Mouse (Mus musculus): ENCODE results near the gene Cd247.

Cd247 gene

DNA sequence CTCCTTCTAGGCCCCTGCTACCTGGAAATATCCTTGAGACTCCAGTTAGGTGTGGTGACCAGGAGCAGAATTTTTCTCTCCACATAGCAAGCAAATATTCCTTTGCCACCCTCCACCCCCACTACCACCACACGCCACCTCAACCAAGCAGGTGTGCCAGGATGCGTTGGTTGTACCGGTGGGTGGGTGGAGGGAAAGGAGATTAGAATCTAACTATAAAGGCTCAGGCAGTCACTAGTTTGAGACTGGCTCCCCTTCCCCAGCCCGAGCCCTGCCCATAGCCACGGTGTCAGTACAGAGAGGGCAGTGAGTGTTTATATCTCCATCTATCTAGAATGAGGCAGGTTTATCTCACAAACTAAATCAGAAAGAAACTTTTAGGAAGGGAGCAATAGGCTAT is 39.7 kb downstream of the Cd247 start:
- DNase-seq = no peak

DNA sequence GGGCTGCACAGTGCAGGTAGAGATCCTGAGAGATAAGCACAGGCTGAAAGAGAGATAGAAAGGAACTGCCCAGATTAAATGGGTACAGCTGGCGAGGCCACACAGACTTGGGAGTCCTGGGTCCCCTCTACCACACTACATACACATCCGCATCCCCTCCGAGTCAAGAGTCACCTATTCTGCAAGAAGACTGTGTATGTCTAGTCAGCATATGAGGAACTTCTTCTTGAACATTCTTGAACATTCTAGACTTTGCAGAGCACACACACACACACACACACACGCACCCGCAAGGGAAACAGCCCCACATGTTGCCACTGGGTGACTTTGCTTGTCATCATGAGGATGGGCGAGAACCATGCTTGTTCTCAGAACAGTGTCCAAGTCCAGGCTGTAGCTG is 40.1 kb downstream of the Cd247 start:
- DNase-seq = no peak

DNA sequence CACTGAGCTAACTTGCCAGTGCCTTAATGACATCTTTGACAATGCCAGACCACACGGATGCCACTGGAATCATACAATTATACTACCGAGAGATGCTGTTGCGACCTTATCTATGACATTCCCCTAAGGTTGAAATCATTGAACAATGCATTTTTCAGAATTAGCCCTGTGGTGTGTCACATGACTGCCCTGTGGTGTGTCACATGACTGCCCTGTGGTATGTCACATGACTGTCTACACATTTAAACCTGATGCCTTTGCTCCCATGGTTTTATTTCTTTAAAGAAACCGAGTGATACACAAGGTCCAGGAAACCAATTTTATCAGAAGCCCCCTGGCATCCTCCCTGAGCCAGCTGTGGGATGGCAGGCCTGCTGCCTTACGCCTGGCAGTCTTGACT is 41.4 kb downstream of the Cd247 start:
- no peak for DNase-seq

DNA sequence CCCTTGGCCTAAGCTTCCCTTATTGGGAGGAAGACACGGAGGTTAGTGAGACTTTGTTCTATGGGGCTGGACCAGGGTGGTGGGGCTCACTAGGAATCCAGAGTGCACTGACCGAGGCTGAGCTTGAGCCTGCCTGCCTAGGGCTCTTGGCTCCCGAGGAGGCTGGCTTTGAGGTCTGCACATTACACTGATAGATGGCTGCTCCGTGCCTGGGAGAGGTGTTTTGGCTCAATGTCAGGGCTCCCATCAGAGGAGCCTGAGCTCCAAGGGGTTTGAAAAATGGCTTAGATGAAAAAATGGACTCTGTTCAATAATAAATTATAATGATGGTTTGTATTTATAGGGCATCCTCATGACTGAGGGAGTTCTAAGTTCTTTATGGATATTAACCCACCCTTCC is 44.8 kb downstream of the Cd247 start:
- no peak for DNase-seq

DNA sequence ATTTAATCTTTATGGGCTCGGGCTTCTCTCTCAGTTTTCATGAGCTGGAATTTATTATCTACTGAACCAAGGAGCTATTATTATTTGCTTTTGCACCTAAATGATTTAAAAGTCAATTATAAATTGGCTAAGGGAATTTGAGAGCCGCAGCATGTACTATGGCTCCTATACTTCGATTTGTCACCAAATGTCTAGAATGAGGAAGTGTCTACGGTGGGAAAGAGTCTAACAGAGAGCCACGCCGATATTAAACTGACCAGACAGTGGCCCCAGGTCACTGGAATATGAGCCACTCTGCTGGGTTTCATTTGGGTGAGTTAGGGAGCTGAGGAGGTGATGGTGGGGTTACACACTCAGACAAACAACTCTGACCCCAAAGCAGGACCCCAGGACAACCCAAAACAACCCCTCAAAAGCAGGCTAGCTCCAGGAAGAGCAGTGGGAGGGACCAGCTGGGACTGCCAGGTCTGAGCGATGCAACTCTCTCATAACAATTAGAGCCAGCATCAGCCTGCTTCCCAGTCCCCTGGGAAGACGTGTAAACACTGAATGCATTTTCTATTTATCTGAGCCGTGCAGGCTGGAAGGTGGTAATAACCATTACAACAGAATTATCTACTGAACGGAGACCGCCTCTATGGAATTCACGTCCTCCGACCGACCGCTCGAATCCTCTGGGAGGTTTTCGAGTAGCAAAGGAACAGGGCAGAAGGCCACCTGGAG is 45.6 kb downstream of the Cd247 start:
- no peak for DNase-seq

DNA sequence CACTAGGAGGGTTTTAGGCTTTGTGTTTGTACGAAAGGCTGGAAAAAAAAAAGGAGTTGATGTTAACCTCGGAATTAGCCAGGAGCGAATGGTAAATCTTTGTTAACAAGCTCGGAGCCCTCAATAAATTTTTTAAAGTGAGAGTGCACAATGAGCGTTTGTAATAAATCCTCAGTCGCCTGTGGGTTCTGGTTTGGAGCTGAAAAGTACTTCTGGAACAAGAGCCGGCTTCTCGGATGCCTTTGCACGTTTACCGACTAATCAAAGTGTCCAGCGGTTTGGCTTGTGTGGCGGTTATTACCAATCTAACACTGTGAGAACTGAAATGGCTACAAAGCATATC is 46.1 kb downstream of the Cd247 start:
- no peak for DNase-seq

DNA sequence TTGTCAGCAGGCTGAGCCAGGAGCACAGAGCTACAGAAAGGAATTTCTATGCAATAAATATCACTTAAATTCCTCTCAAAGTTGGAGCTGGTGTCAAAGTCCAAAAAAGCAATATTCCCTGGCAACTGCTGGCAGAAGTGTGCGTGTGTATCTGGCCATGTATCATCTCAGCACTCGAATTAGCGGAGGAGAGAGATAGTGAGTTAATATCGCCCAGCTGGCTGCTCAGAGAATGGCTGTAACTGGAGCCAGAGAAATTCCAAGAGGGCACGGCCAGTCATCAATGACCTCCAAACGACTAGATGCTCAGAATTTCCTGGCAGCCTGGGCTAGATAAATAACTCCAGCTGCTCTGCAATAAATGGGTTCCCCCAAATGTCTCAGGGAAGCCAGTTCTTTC is 48.0 kb downstream of the Cd247 start:
- DNase-seq = no peak

DNA sequence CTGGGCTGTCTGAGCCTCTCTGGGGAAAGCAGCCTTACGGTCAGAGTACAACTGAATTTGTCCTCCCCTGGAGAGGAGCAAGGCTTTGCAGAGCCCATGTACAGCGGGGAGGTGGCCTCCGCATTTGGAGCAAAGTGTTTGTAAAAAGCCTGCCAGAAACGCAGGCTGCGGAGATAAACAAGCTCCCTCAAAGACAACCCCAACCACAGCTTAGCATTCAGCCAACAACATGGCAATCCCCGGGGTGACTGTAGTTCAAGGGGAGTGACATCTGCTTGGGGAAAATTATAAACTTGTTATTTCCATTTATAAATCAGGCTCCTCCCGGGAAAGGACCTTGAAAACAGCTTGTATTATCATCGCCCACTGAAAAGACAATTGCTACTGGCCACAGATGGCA is 49.1 kb downstream of the Cd247 start:
- no peak for DNase-seq

DNA sequence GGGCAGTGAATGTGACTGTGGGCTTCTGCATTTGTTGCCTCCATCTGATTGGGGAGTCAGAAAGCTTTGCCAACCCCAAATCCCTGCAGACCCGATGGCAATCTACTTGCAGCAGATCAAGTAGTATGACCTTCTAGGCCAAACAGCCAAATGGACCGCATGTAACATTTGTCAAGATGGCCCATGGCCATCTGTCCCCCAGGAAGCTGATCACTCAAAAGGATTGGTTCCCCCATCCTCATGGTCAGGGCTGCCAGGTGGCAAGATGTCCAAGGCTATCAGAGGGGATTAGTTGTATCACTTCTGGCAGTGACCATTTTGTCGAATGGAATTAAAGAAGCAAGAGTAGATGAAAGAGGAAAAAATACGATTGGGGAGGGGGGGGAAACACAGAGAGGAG is 50.7 kb downstream of the Cd247 start:
- DNase-seq = peak; percentile 76 to 78

DNA sequence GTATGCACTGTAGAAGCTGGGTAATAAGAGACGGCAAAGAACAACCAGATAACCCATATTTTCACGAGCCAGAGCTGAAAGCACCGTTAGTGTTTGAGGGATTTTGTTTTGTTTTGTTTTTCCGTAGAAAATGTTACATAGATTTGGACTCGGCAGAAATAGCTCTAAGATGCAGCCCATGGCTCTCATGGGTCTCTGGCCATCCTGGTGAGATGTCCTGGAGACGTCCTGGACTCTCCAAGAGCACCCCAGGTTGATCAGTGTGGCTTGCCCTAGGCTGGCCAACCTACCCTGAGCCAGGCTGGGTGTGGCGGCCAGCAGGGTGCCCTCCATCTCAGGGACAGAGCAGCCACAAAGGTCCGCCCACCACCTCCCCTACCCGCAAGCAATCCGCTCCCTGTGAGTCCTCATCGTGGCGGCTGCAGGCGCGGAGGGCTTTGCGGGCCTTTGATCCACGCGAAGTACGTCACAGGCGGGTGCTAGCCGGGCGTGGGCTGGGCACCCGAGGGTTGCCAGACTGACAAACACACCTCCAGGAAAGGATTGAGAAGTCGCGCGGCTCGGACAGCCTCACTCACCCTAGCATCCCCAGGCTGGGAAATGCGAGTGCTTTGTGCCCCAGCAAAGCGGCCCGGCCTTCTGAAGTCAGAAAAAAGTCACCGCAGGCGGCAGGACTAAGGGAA is 52.2 kb downstream of the Cd247 start:
- DNase-seq = no peak

DNA sequence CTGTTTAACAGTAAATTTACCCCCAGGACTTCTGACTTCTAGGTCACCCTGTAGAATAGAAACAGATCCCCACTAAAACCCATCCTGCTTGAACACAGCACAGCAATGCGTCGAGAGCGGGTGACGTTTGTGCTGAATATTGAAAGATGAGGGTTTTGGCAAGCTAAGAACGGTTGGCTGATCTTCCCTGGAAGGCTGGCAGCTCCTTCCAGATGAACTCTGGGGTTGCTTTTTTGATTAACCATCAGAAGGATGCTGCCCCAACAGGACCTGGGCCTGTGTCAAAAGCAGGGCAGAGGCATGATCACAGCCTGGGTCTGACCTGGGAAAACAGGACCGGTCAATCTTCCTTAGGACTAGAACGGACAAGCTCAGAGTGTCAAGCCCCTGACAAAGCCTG is 53.7 kb downstream of the Cd247 start:
- peak in 1 of 2 experiments; percentile 40 for DNase-seq

DNA sequence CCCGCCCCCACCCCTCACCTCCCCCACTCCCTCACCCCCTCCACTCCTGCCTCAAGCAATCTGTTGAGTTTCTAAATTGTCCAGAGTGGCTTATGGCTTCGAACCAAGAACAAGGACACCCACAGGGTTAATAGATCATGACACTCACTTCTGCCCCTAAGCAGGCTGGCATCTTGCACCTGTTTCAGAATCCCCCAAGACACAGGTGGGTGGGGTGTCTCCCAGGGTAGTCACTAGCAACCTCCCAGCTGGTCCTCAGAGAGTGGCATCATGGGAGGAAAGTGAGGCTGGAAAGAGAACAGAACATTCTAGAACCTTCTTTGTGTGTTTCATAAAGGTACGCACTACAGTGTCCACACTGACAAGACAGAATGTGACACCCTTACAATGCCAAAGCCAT is 55.1 kb downstream of the Cd247 start:
- peak in 1 of 2 experiments; percentile 27 for DNase-seq

DNA sequence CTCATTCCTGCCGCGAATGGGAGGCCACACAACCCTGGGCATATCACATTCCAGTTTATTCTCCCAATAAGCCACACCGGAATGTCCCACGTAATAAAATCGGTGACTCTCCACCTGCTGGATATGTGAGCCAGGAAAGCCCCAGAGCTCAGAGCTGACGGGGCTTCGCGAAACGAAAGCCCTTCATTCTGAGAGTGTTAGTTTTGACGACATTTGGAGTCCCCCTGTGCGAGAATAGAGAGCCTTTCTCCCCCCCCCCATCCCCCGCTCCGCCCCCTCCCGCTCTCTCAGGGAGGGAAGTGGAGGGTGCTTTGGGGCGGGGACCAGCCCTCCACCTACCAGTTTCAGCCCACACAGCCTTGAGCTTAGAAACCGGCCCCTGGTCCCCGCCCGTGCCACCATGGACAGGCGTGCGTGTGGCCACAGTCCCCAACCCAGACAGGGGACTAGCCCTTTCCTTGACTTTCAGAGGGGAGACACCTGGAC is 56.0 kb downstream of the Cd247 start:
- no peak for DNase-seq

DNA sequence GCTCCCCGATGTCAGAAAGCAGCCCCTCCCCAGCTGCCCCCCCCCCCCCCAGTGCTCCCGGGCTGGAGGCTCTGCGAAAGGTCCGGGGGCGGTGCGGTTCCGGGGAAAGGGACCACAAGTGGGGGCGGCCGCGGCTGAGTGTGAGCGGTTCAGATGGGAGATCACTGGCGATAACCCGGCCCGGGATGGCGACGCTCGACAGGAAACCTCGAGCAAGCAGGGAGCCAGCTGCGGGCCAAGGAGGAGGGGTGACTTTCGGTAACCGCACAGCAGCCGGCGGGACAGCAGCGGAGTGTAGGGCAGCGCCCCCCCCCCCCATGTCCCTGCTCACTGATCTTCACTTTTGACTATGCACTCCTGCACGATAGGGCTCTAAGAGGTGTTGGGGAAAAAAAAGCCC is 56.5 kb downstream of the Cd247 start:
- no peak for DNase-seq

DNA sequence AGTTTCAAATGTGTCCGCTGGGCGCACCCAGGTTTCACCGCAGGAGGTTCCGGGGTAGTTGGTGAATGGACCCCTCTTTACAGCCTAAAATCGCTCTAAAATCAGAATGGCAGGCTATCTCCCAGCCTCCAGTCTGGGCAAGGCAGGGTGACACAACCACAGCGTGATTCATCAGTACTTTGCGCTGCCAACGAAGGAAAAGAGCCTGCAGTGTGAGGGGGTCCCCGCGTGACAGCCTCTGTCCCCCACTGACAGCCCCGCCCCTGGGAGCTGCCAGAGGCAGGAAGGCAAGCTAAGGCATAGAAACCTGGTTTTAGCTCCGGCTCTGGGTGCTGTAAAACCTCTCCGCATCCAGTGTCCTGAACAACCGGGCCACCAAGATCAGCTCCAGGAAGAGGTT is 56.9 kb downstream of the Cd247 start:
- no peak for DNase-seq

DNA sequence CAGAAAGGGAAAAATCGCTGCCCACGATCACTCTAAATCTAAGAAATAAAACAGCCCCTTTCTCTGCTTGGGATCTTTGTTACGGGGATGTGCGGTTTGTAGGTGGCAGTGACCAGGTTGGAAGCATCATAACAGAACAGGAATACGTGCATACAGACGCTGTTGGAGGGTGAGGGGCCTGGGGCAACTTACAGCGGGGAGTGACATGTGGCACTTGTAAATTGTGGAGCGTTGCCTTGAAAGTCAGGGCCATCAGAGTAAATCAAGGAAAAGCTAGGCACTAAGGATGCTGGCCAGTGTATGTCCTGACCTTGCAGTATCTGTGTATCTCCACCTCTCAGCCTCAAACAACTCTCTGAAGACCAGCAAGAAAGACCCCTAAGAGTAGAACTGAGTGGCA is 59.9 kb downstream of the Cd247 start:
- no peak for DNase-seq

DNA sequence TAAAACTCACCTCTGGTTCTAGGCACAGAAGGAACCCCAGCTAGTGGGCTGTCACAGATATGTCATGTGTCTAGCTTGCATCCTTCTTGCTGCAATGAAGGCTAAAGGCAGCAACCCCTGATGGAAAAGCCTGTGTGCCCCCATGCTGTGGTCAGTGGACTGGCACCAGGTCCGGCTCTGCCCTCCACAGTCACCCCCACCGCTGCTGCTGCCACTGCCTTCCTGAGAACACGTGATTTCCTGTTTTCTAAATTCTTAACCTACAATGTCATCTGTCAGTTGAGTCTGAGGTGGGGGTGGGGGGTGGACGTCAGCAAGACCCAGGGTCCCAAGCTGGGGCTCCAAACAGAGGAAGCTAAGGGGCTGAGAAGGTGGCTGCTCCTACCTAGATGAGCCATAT is 60.4 kb downstream of the Cd247 start:
- no peak for DNase-seq

DNA sequence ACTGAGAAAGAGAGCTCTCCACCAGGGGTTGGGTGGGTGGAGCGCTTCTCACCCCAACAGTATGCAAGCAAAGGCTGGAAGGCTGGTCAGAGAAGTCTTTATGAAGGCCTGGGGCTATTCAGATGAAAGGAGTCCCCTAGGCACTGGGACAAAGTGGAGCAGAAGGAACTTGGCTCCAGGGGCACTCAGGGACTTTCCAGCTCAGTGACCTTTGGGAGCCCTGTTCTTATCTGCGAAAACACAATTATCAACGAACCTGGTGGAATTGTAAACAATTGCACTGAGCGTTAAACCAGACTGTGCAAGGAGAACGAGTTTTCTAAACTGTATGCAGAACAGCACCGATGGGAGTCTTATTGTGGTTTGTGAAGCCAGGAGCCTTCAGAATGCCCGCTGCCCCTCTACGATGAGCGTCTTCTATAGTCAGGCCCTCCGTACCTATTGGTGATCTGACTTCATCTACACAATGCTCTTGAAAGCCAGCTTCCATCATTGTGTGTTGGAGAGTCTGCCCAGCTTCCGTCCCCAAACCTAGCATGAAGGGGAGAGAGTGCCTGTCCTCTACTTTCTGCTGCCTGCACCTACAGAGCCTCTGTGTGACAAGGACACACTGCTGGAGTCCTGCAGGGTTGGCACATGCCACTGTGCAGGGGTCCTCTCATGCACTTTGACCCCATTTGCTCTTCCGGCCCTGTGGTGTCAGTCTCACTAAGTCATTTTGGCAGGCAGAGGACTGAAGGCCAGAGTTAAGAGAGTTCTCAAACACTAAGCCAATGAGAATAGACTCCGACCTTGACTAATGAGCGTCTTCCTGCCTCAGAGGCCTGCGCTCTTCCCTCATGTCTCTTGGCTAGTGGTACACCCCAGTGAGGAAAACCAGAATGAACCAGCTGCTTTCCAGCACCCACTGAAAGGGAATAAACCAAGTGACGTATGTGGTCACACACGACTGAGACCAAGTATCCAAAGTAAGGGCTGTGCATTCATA is 61.3 kb downstream of the Cd247 start:
- DNase-seq = no peak

DNA sequence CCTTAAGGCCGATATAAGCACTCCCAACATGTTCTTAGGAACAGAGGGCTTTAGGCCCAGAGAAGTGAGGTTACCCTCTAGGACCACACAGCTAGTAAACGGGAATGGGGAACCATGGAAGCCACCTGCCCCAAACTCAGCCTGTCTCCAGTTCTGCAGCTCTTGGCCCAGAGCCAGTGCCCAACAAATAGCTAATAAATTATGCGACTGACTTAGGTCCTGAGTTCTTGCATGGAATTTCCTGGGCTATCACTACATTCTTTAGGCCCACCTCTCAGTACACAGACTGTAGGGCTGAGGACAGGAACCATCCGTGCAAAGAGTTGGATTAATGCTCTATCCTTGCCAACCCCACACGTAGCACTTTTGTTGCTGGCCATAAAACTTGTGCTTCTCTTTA is 63.6 kb downstream of the Cd247 start:
- no peak for DNase-seq

DNA sequence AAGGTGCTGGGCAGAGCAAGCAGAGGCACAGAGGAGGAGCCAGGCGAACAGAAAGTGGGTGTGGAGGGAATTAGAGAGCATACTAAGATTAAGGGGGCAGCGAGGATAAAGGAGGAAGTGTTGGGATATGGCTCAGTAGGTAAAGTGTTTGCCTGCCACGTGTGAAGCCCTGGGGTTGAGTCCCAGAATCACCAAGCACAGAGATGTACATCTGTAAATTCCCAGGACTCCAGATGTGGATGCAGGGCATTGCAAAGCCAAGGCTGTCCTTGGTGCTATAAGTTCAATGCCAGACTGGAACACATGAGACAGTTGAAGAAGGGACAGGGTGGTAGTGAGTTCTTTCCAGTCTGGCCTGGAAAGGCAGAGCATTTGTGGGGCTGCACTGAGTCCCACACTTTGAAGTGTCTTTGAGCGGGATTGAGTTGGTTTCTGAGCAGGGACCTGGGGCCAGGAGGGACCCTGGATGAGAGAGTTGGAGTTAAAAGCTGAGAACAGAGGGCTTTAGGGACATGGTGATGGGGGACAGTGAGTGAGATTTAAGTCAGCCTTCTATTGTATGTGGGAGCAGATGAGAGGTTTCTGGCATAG is 64.7 kb downstream of the Cd247 start:
- DNase-seq = no peak

DNA sequence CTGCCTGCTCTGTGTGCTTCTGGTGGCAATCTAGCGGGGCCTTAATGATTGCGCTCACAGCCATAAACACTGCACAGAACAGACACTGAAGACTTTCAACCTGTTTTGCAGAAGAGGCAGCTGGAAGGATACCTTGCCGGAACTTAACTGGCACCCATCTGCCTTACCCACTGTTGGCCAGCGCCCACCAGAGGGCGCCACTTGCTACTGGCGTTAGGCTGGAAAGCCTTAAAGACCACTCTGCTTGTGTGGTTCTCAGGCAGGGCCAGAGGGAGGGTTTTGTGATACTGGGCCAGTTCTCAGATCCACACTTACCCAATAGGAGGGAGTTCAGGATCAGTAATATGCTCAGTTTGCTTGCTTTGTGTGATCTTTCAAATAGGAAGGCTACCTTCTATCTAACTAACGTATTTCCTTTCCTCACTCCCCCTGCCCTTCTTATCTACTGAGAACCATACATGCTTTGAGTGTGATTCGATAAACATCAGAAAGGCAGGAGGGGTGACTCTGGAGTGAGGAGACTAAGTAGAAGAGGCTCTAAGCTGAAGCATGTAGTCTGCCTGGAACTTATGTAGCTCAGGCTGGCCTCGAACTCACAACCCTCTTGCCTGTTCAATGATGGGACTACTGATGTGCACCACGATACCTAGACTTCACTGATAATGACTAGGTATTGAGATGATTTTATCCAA is 65.4 kb downstream of the Cd247 start:
- DNase-seq = peak; percentile 71 to 87

DNA sequence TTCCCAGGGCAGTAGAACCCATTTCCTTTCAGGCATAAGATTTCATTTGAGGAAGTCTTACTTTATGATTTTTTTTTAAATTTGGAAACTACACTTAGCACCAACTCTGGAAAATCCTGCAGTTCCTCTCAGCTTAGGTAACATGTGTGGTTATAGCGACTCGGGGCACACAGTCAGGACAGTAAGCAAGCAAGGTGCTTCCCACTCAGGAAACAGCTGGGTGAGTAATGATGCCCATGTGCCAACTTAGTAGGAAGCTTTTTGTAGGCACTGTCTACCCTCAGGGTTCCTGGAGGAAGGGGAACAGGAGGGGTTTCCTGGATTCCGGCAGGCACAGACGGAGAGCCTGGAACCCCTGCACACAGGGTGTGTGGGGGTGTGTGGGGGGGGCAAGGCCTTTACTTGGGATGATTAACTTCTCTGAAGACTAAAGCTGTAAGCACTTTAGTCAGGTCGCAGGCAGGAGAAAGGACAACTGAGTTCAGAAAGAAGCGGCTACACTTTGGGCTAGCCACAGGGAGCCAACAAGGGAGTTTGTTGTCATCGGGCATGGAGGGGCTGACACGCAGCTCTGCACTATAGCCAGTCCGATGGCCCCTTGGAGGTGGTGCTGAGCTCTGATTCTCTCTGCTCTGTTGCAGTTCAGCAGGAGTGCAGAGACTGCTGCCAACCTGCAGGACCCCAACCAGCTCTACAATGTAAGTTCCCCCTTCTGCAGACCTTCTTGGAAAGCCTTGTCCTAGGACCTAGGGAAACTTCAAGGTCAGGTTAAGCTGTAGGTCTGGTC is 67.5 kb downstream of the Cd247 start:
- DNase-seq = no peak
